Mouse (Mus musculus) heart, postnatal 0 days (tissue): ENCODE measurements around the gene Gm9833. TPM values are rescaled to one million over a fixed set of nuclear protein-coding genes. Genes with fewer than 3 reads are reported as not detected.
"Not testable (repeated sequence)": the region's sequence is repeated elsewhere in the genome, so short reads cannot be mapped to it uniquely, and the experiment has no call there.

Source experiments
- ATAC-seq: fragments of 200-750 bp; cut with Nextera tagmentation; 2 replicates; pipeline ENCODE4 v1.8.0; 2017; ENCODE audit warnings: low read depth, moderate number of reproducible peaks, moderate library complexity; ENCODE audit not compliant: insufficient read depth
- DNase-seq: peaks from one replicate; pipeline ENCODE4 v3.0.0-alpha.2; 2016; ENCODE audit warnings: low spot score
- H3K27ac ChIP-seq: fragments of 300-500 bp; sonication (generic); 2 replicates; pipeline ENCODE4 v1.5.1; 2014; ENCODE audit warnings: low read depth, mild to moderate bottlenecking
- H3K27me3 ChIP-seq: fragments of 300-500 bp; sonication (generic); 2 replicates; pipeline ENCODE4 v1.6.1; 2014; ENCODE audit warnings: low read length, mixed read lengths; ENCODE audit not compliant: control insufficient read depth, insufficient read depth
- H3K36me3 ChIP-seq: fragments of 300-500 bp; sonication (generic); replicated peaks from 2 replicates; pipeline ENCODE4 v1.6.1; 2014; ENCODE audit warnings: low read length, mixed read lengths; ENCODE audit not compliant: control insufficient read depth, insufficient read depth
- H3K4me1 ChIP-seq: fragments of 300-500 bp; sonication (generic); 2 replicates; pipeline ENCODE4 v1.6.1; 2014; ENCODE audit warnings: antibody characterized with exemption; ENCODE audit not compliant: control insufficient read depth, insufficient read depth
- H3K4me2 ChIP-seq: fragments of 300-500 bp; sonication (generic); 2 replicates; pipeline ENCODE4 v1.6.1; 2014; ENCODE audit warnings: low read depth, mild to moderate bottlenecking, low read length, moderate library complexity
- H3K4me3 ChIP-seq: fragments of 300-500 bp; sonication (generic); 2 replicates; pipeline ENCODE4 v1.5.1; 2014; ENCODE audit warnings: low read depth, low read length
- H3K9ac ChIP-seq: fragments of 300-500 bp; sonication (generic); replicated peaks from 2 replicates; pipeline ENCODE4 v1.6.1; 2014; ENCODE audit warnings: low read depth, low read length, mixed read lengths
- H3K9me3 ChIP-seq: fragments of 300-500 bp; sonication (generic); replicated peaks from 2 replicates; pipeline ENCODE4 v1.6.1; 2016; ENCODE audit warnings: low read length; ENCODE audit not compliant: control insufficient read depth
- CTCF ChIP-seq: IDR thresholded peaks from 2 replicates; pipeline ENCODE4 v1.5.1; 2016; ENCODE audit warnings: antibody characterized with exemption, control low read depth, low read depth
- EP300 ChIP-seq: IDR thresholded peaks from 2 replicates; pipeline ENCODE4 v1.6.1; 2016; ENCODE audit warnings: antibody characterized with exemption, low read depth
- WGBS: fragments of 180-500 bp; shearing (Covaris S2); extraction: QIAGEN DNeasy Blood & Tissue Kit; methylation state at CpG from one replicate; pipeline ENCODE4 v1.1.7; 2014; 5-methylcytosine and 5-hydroxymethylcytosine counted together
- polyA plus RNA-seq: library from polyadenylated mRNA; unstranded; fragments of >200 nt; fragmentation: Nextera tagmentation; extraction: Ambion mirVana; gene quantifications from 2 replicates; pipeline ENCODE4 v1.2.1, GENCODE M21; 2015
- total RNA-seq: library from RNA; depleted of rRNA; stranded (reverse); fragments of >200 nt; gene quantifications from 2 replicates; pipeline ENCODE4 v1.2.3, GENCODE M21; 2014; ENCODE audit warnings: low replicate concordance; rRNA removed

The Gm9833 gene
- total RNA-seq (0.08 and 0.23 TPM in 2 replicates), polyA plus RNA-seq (0.74 and 0.75 TPM in 2 replicates)

GRCm38 (mm10) chr3:10087994-10088393, at the start of gene Gm9833:
Gene Gm9833 (plus strand): TSS chr3:10088110.
- not testable (repeated sequence) for H3K9ac ChIP-seq, H3K36me3 ChIP-seq, ATAC-seq, H3K27ac ChIP-seq, H3K4me1 ChIP-seq, H3K27me3 ChIP-seq, DNase-seq, H3K9me3 ChIP-seq, H3K4me3 ChIP-seq
- 22% methylated on average over 26 of the region's 38 CpGs for WGBS
- peak within 1 kb of the TSS; percentile 45 for H3K4me2 ChIP-seq

- ATAC-seq: no peak
These were observed 17.8 kb upstream of the Gm9833 start for GRCm38 (mm10) chr3:10070070-10070469.

GRCm38 (mm10) chr3:10075826-10076225, 12.1 kb upstream of the Gm9833 start:
- no peak for DNase-seq
- H3K36me3 ChIP-seq: no peaks in the 10 kb centered on the region
- H3K27ac ChIP-seq: no peak overlapping the region
- TF ChIP-seq EP300: no peak
- TF ChIP-seq CTCF: no peak
- no peaks in the 10 kb centered on the region for H3K27me3 ChIP-seq
- H3K9me3 ChIP-seq: no peaks in the 10 kb centered on the region
- no peaks in the 10 kb centered on the region for H3K4me1 ChIP-seq
- H3K9ac ChIP-seq: no peak overlapping the region
- no peak overlapping the region for H3K4me3 ChIP-seq
- no peak overlapping the region for H3K4me2 ChIP-seq
- ATAC-seq: no peak

More at GRCm38 (mm10) chr3:10070070-10070469, 17.8 kb upstream of the Gm9833 start:
- TF ChIP-seq EP300 (no peak), CTCF (no peak)
- Histone ChIP-seq H3K4me3 (no peak overlapping the region), H3K4me1 (no peaks in the 10 kb centered on the region), H3K36me3 (no peaks in the 10 kb centered on the region), H3K27me3 (no peaks in the 10 kb centered on the region), H3K4me2 (no peak overlapping the region), H3K9ac (no peak overlapping the region), H3K27ac (no peak overlapping the region), H3K9me3 (0 out of 2 replicates have a peak, but pooled peaks cover 3% of the 10 kb centered on the region)
- DNase-seq: no peak

- no peak for DNase-seq
- H3K27me3 ChIP-seq: no peaks in the 10 kb centered on the region
- WGBS: 66% methylated on average over 6 of the region's 6 CpGs
- H3K4me2 ChIP-seq: no peak overlapping the region
- no peak overlapping the region for H3K4me3 ChIP-seq
- H3K27ac ChIP-seq: peak overlapping the region; percentile 22; the same call in 1 of the 2 replicates
- no peaks in the 10 kb centered on the region for H3K4me1 ChIP-seq
- H3K36me3 ChIP-seq: no peaks in the 10 kb centered on the region
- ATAC-seq: no peak
- H3K9me3 ChIP-seq: no peaks in the 10 kb centered on the region
- H3K9ac ChIP-seq: no peak overlapping the region
- TF ChIP-seq EP300 (no peak), CTCF (no peak)
These were observed 10.6 kb upstream of the Gm9833 start for GRCm38 (mm10) chr3:10077096-10077841.

GRCm38 (mm10) chr3:10078113-10078512, 9.8 kb upstream of the Gm9833 start:
- Histone ChIP-seq H3K27ac (no peak overlapping the region), H3K4me1 (no peaks in the 10 kb centered on the region), H3K27me3 (no peaks in the 10 kb centered on the region), H3K4me3 (no peak overlapping the region), H3K4me2 (no peak overlapping the region), H3K36me3 (no peaks in the 10 kb centered on the region), H3K9me3 (no peaks in the 10 kb centered on the region), H3K9ac (no peak overlapping the region)
- no peak for TF ChIP-seq EP300
- TF ChIP-seq CTCF: no peak
- no peak for ATAC-seq
- no peak for DNase-seq
- 72% methylated on average over 2 of the region's 2 CpGs for WGBS

GRCm38 (mm10) chr3:10081336-10081735, 6.6 kb upstream of the Gm9833 start:
- H3K4me3 ChIP-seq: no peak overlapping the region
- H3K4me1 ChIP-seq: no peaks in the 10 kb centered on the region
- H3K9ac ChIP-seq: no peak overlapping the region
- WGBS: 53% methylated on average over 5 of the region's 5 CpGs
- TF ChIP-seq EP300: no peak
- H3K27ac ChIP-seq: no peak overlapping the region
- H3K36me3 ChIP-seq: no peaks in the 10 kb centered on the region
- no peaks in the 10 kb centered on the region for H3K27me3 ChIP-seq
- no peak overlapping the region for H3K4me2 ChIP-seq
- DNase-seq (no peak), ATAC-seq (no peak)
- H3K9me3 ChIP-seq: no peaks in the 10 kb centered on the region
